Mouse (Mus musculus) lung, embryonic 16.5 days (tissue): ENCODE results near the gene Hpca. TPM values are rescaled to one million over a fixed set of nuclear protein-coding genes. Genes with fewer than 3 reads are reported as not detected.

Experiments used
- ATAC-seq: fragments of 200-750 bp; cut with Nextera tagmentation; 2 replicates; pipeline ENCODE4 v1.8.0; 2017; ENCODE audit warnings: low read depth, mild to moderate bottlenecking, moderate library complexity
- H3K27ac ChIP-seq: fragments of 300-500 bp; sonication (generic); 2 replicates; pipeline ENCODE4 v1.5.1; 2014; ENCODE audit warnings: mild to moderate bottlenecking, control low read depth, low read length
- H3K27me3 ChIP-seq: fragments of 300-500 bp; sonication (generic); 2 replicates; pipeline ENCODE4 v1.6.1; 2014; ENCODE audit warnings: low read depth, low read length, mixed read lengths; ENCODE audit not compliant: control insufficient read depth, insufficient read depth
- H3K36me3 ChIP-seq: fragments of 300-500 bp; sonication (generic); 2 replicates; pipeline ENCODE4 v1.6.1; 2014; ENCODE audit warnings: low read length; ENCODE audit not compliant: control insufficient read depth, insufficient read depth
- H3K4me1 ChIP-seq: fragments of 300-500 bp; sonication (generic); replicated peaks from 2 replicates; pipeline ENCODE4 v1.6.1; 2014; ENCODE audit warnings: low read length, mixed read lengths; ENCODE audit not compliant: control insufficient read depth, insufficient read depth
- H3K4me2 ChIP-seq: fragments of 300-500 bp; sonication (generic); 2 replicates; pipeline ENCODE4 v1.6.1; 2014; ENCODE audit warnings: low read depth, low read length, control low read depth
- H3K4me3 ChIP-seq: fragments of 300-500 bp; sonication (generic); 2 replicates; pipeline ENCODE4 v1.5.1; 2014; ENCODE audit warnings: mild to moderate bottlenecking, low read length, control low read depth
- H3K9ac ChIP-seq: fragments of 300-500 bp; sonication (generic); 2 replicates; pipeline ENCODE4 v1.6.1; 2014; ENCODE audit warnings: low read length, control low read depth
- H3K9me3 ChIP-seq: fragments of 300-500 bp; sonication (generic); 2 replicates; pipeline ENCODE4 v1.6.1; 2016; ENCODE audit warnings: low read length; ENCODE audit not compliant: control insufficient read depth
- WGBS: fragments of 180-500 bp; shearing (Covaris S2); extraction: QIAGEN DNeasy Blood & Tissue Kit; methylation state at CpG from one replicate; pipeline ENCODE4 v1.1.7; 2014; 5-methylcytosine and 5-hydroxymethylcytosine counted together
- polyA plus RNA-seq: library from polyadenylated mRNA; unstranded; fragments of >200 nt; fragmentation: Nextera tagmentation; extraction: Ambion mirVana; gene quantifications from 2 replicates; pipeline ENCODE4 v1.2.1, GENCODE M21; 2015

Gene Hpca
- polyA plus RNA-seq, 1 experiment from 2014 or later = 2.8 TPM

DNA sequence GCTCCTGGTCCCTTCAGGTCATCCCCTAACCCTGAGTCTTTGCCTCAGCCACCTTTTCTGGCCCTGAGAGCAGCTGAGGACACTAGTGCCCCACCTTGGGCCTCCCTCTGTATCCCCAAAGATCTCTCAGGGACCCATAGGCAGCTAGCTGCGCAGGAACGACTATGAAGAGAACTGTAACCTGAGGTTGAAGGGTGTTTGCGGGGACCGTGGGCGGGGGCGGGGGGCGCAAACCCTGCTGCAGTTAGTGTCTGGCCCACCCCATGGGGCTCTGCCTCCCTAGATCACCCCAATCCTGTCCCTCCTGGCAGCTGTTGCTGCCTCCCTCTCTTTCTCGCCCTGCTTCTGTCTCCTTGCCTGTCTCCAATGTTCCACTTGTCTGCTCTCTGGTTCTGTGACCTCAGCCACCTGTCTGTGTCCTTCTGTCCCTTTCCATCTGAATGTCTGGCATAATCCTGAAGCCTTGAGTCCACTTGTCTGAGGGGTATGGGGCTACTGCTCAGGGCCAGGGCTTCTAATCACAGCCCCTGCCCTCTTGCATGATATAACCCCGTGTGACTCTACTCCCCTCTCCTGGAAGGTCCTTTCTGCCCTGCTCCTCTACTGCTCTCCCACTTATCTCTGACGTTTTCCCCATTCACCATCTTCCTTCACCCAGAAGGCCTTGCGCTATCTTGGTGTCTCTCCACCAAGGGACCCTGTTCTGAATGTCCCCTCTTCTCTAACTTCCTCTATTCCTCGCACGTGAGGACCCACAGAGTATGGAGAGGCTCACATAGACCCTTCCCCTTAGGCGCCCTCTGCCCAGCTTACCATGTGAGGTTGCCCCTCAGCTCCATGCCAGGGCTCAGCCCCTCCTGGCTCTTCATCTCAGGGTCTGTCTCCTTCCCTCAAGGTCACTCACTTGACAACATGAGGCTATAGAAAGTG is 15.8 kb upstream of the Hpca start:
- no peak for ATAC-seq
- H3K27me3 ChIP-seq = peaks cover 34% of the 10 kb centered on the region
- H3K27ac ChIP-seq = no peak overlapping the region
- peaks cover 5% of the 10 kb centered on the region for H3K4me1 ChIP-seq
- peak overlapping the region; percentile 61 for H3K4me3 ChIP-seq
- H3K9ac ChIP-seq = peak overlapping the region; percentile 68
- no peaks in the 10 kb centered on the region for H3K36me3 ChIP-seq
- 60% methylated on average over 14 of the region's 14 CpGs for WGBS
- no peaks in the 10 kb centered on the region for H3K9me3 ChIP-seq
- H3K4me2 ChIP-seq = peak overlapping the region; percentile 97

DNA sequence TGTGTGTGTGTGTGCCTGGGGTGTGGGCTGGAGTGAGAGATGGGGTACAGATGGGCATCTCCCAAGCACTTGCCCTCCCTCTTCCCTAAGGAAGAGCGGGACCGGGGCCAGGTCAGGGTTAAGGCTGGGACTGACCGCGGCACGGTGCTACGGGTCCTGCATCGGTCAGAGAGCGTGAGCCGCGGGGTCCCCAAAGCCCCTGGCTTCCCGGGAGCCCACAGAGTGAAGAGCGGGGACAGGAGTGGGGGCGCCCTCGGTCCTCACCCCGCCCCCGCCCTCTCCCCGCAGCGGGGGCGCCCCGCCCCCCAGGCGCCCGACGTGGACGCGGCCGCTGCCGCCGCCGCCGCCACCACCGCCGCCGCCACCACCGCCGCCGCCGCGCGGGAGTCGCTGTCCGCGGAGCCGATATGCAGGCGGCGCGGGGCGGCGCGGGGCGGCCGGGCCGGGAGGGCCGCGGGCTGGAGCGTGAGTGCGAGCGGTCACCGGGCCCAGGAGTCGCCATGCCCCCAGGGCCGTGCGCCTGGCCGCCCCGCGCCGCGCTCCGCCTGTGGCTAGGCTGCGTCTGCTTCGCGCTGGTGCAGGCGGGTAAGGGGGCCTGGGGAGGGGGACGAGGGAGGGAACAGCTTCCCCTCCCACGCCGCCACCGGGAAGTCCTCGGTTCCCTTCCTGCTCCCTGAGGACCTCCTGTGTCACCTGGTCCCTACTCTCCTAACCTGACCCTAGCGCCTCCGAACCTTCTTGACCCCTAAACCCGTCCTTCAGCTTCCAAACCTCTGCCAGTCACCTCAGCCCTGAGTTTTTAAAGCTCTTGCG is 14.9 kb upstream of the Hpca start, which contains the start of gene Fndc5:
TSS of gene Fndc5 (plus strand) at position 421 of the 813 bp plus-strand sequence.
- no peaks in the 10 kb centered on the region for H3K9me3 ChIP-seq
- H3K4me1 ChIP-seq = peaks cover 5% of the 10 kb centered on the region
- ATAC-seq = peak; percentile 49
- H3K4me2 ChIP-seq = peak within 1 kb of the TSS; percentile 97
- H3K9ac ChIP-seq = peak within 1 kb of the TSS; percentile 68
- peak within 1 kb of the TSS; percentile 61 for H3K4me3 ChIP-seq
- WGBS = 1% methylated on average over 29 of the region's 80 CpGs
- no peak within 1 kb of the TSS for H3K27ac ChIP-seq
- no peaks in the 10 kb centered on the region for H3K36me3 ChIP-seq
- peaks cover 34% of the 10 kb centered on the region for H3K27me3 ChIP-seq

DNA sequence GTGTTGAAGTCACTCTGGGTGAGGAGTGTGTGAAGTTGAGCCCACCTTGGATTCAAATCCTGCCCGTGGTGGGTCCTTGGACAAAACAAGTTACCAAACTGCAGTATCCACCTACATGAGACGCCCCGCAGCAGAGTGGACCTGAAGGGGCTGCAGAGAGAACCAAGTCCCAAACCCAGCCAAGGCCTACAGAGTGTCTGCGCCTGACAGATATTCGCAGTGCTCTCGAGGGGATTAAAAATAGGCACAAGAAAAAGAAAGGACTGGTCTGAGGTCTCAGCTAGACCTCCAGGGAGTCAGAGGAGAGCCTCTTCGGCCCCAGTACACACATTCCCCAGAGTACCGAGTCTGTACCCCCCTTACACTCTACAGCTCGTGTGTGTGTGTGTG is 14.3 kb upstream of the Hpca start:
- Histone ChIP-seq H3K36me3 (no peaks in the 10 kb centered on the region), H3K9me3 (no peaks in the 10 kb centered on the region), H3K4me1 (peaks cover 5% of the 10 kb centered on the region), H3K9ac (peak overlapping the region; percentile 68), H3K4me2 (peak overlapping the region; percentile 97), H3K4me3 (peak overlapping the region; percentile 61), H3K27ac (no peak overlapping the region), H3K27me3 (peaks cover 34% of the 10 kb centered on the region)
- no peak for ATAC-seq
- WGBS = 38% methylated on average over 9 of the region's 9 CpGs

DNA sequence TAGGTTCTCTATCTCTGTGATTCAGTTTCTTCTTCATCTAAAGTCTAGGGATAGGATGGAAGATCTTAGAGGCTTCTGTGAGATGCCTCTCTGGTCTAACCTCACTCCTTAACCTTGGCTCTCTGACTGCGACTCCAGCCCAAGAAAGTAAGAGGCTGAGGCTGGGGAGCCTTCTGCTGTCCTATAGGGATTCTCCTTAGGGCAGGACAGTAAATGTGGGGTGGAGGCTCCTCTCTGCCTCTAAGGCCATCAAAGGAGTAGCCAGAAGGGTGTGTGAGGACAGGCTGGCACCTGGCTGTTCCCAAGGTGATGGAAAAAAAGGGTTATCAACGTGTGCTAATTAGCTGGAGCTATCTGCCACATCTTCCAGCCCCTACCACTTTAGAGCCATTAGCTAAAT is 13.8 kb upstream of the Hpca start:
- H3K4me3 ChIP-seq = no peak overlapping the region
- peaks cover 34% of the 10 kb centered on the region for H3K27me3 ChIP-seq
- H3K9ac ChIP-seq = no peak overlapping the region
- no peak overlapping the region for H3K27ac ChIP-seq
- H3K9me3 ChIP-seq = no peaks in the 10 kb centered on the region
- ATAC-seq = no peak
- H3K4me2 ChIP-seq = no peak overlapping the region
- WGBS = 53% methylated on average over 2 of the region's 2 CpGs
- peaks cover 5% of the 10 kb centered on the region for H3K4me1 ChIP-seq
- H3K36me3 ChIP-seq = no peaks in the 10 kb centered on the region

DNA sequence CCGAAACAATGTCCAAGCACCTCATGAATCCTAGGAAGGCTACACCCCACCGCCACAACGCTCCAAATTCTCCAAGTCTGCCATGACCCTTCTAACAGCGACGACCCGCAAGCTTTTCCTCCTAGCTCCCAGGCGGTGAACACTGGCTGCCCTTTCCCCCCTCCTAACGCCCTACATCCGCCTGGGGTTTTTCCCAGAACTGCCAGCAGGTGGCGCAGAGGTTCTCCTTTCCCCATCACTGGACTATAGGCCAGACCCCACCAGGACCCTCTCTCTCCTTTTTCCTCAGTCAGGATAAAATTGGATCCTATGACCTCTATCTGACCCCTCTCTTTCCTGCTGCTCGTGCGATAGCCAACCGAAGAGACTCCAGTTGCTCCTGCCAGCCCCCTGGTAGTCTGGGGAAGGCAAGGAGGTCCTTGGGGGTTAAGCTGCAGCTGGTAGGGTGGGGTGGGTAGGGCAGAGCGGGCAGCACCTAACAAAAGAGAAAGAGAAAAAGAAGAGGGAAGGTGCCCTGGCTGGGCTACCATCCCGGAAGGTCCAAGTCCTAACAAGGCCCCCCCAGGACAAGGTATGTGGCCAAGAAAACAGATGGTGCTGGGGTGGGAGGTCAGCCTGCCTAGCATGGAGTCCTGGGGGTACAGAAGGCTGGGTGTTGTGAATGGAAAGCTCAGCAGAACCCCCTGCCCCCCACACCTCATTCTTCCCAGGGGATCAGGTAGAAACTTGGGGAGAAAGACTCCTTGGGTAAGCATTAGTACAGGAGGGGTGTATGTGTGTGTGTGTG is 13.2 kb upstream of the Hpca start:
- no peak overlapping the region for H3K27ac ChIP-seq

GRCm38 (mm10) chr4:129130755-129131303 is 9.0 kb upstream of the Hpca start:
- peaks cover 10% of the 10 kb centered on the region for H3K27me3 ChIP-seq
- H3K36me3 ChIP-seq = no peaks in the 10 kb centered on the region
- no peak overlapping the region for H3K27ac ChIP-seq
- WGBS = 4% methylated on average over 17 of the region's 17 CpGs
- H3K4me3 ChIP-seq = peak overlapping the region; percentile 35
- no peaks in the 10 kb centered on the region for H3K9me3 ChIP-seq
- H3K4me1 ChIP-seq = peaks cover 7% of the 10 kb centered on the region
- peak overlapping the region; percentile 46 for H3K9ac ChIP-seq
- ATAC-seq = 0 out of 2 replicates have a peak, but pooled peaks have one; percentile 23
- H3K4me2 ChIP-seq = peak overlapping the region; percentile 37

More for the DNA sequence above, 13.2 kb upstream of the Hpca start:
- H3K4me2 ChIP-seq = peak overlapping the region; percentile 31; the same call in 1 of the 2 replicates
- H3K9ac ChIP-seq = no peak overlapping the region
- peaks cover 34% of the 10 kb centered on the region for H3K27me3 ChIP-seq
- H3K4me3 ChIP-seq = no peak overlapping the region
- 8% methylated on average over 15 of the region's 15 CpGs for WGBS
- H3K36me3 ChIP-seq = no peaks in the 10 kb centered on the region
- H3K4me1 ChIP-seq = peaks cover 12% of the 10 kb centered on the region
- H3K9me3 ChIP-seq = no peaks in the 10 kb centered on the region
- ATAC-seq = 0 out of 2 replicates have a peak, but pooled peaks have one; percentile 43

DNA sequence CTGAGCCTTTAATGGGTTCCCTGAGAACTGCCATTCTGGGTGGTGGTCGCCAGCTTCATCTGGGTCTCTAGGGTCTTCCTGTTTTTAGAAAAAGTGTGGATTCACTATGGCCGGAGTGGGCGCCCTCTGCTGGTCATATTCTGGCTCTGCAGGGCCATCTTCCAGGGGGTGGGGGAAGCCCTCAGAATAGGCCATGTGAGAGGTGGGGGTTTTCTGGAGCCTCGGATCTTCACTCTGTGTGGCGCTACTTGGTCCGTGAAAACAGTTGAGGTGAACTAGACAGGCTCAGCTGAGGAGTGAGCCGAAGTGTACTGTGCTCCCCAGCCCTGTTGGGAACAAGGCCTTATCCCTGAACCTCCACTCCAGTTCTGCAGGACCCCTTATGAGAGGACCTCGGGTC is 8.3 kb upstream of the Hpca start:
- H3K4me1 ChIP-seq = peaks cover 10% of the 10 kb centered on the region
- peaks cover 5% of the 10 kb centered on the region; the same call in 1 of the 2 replicates for H3K27me3 ChIP-seq
- no peak; the same call in 1 of the 2 replicates for ATAC-seq
- no peaks in the 10 kb centered on the region for H3K36me3 ChIP-seq
- H3K4me3 ChIP-seq = no peak overlapping the region
- H3K9ac ChIP-seq = peak overlapping the region; percentile 36; the same call in 1 of the 2 replicates
- no peaks in the 10 kb centered on the region for H3K9me3 ChIP-seq
- H3K4me2 ChIP-seq = peak overlapping the region; percentile 37
- no peak overlapping the region for H3K27ac ChIP-seq
- WGBS = 3% methylated on average over 8 of the region's 8 CpGs

DNA sequence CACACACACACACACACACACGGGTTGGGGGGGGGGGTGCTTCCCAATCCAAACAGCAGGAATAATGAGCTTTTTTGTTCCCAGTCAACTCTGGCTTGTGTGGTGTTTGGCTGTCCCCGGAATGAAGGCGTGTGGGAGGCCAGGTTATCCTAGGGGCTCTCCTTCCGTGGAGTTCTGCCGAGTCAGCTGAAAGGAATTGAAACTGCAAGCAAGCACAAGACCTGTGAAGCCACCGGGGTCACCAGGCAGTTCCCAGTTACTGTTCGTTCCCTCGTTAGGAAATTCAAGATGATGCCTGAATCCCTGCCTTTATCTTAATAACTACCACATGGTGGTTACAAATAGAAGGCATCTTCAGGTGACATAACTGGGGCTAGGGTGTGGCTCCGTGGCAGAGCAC is 7.6 kb upstream of the Hpca start:
- WGBS = 31% methylated on average over 9 of the region's 9 CpGs
- H3K4me3 ChIP-seq = no peak overlapping the region
- no peaks in the 10 kb centered on the region for H3K36me3 ChIP-seq
- H3K9me3 ChIP-seq = no peaks in the 10 kb centered on the region
- peaks cover 14% of the 10 kb centered on the region for H3K4me1 ChIP-seq
- no peak overlapping the region for H3K4me2 ChIP-seq
- no peak overlapping the region for H3K9ac ChIP-seq
- no peak for ATAC-seq
- H3K27me3 ChIP-seq = peaks cover 2% of the 10 kb centered on the region; the same call in 1 of the 2 replicates
- H3K27ac ChIP-seq = no peak overlapping the region
